Mouse (Mus musculus) cerebellum, adult 18-20 months (tissue): ENCODE results near the gene Atp2b2.
"Not testable (repeated sequence)": the region's sequence is repeated elsewhere in the genome, so short reads cannot be mapped to it uniquely, and the experiment has no call there.

Source experiments
- DNase-seq, 2 experiments: peaks; one replicate each; pipeline ENCODE4 v3.0.0; 2021

Gene Atp2b2

DNA sequence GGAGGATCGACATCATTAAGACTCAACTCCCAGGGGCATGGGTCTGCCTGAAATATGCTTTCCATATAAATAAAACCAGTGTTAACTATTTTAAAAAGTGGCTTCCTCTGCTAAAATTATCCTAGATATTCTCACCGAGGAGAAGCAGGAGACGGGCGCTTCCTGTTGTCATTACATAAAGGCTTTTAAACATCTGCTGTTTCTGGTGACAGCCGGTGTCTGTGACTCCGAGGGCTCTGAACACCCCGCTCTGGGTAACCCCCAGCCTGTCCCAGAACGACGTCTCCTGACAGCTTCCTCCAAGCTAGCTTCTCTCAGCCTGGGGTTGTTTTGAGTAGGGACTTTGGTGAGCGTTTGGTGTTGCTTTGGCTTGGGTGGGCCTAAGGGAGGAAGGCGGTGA, 273.6 kb downstream of the Atp2b2 start:
- DNase-seq = no peak

DNA sequence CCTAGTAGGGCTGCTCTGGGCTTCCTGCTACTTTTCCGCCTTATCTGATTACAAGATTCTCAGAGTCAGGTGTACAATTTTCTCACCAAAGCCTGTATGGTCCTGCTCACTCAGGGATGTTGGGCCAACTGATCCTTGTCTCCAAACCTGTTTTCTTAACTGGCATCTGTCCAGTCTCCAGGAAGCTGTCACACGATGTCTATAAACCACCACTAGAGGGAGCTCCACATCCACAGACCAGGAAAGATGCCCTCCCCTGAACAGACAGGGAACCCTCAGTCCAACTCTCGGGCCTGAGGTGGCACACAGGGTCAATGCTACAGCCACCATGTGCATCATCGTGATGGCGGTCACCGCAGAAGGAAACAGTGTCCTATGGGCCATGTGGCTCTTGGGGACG, 280.8 kb downstream of the Atp2b2 start:
- DNase-seq = peak; percentile 71 to 74

DNA sequence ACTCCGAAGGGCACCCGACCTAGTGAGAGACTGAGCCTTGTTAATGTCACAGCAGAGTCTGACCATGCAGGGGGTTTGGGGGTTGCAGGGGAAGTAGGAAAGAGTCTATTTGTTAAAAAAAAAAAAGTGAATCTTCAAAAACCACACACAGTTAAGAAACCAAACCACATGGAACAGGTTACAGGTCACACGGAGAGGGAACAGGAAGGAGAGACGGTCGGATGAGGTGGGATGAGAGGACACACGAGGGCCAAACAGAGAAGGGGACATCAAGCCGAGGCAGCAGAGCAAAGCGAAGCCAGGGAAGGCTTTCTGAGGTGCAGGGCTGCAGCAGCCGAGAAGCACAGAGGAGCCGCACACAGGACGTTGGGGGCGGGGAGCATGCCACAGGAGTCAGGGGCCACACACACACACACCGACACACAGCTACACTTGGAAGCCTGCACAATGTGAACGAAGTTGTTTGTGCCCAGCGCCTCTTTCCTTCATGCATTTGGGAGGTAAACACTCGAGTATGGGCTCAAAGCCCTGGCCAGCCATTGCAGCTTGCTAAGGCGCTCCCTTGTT, 293.2 kb downstream of the Atp2b2 start:
- no peak for DNase-seq

DNA sequence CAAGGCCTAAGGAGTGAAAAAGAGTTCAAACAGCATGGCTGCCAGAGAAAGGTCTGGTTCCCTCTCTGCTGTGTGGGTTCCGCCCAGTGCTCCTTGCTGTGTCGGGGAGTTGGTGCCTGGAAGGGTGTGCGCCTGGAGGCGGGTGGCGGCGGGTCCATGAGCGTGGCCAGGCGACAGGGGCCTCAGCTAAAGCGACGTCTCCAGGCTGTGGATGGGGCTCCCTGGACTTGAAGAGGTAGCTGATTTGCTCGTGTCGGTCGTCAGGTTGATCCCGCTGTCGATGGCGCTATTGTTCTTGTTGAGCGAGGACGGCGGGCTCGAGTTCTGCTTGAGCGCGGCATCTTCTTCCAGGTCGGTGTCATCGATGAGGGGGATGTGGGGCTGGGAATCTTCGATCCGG, 294.1 kb downstream of the Atp2b2 start:
- no peak for DNase-seq

DNA sequence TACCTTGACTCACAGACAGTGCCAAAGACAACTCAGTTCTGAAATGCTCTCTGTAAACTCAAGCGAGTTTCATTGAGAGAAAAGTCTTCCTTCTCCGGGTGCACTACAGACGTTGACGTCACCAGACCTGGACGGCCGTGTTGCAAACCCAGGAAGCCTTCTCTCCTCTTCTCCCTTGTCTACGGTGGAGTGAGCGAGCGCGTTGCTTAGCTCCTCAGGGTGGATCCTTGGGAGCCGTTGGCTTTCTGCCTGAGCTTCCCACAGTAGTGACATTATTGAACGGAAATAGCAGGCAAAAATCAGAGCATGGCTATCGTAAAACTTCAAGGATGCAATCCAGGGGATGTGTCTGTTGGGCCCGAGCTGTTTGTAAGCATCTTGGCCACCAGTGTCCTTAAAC, 295.1 kb downstream of the Atp2b2 start:
- DNase-seq = no peak

DNA sequence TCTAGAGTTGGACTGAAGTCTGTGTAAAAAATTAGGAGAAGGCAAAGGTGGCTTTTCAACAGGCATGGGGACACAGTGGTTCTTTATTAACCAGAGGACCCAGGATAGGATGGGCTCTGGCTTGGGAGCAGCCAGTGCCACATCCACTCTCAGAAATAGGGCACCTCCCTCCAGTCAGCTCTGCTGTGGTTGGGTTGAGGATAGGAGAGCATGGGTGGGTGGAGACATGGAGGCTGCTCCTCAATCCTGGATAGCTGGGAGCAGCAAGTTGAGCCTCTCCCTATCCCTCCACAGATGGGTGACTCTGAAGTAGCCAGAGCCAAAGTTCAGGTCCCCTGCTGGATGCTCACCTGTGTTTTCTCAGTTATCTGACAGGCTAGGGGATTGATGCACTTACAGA, 297.3 kb downstream of the Atp2b2 start:
- DNase-seq = no peak

DNA sequence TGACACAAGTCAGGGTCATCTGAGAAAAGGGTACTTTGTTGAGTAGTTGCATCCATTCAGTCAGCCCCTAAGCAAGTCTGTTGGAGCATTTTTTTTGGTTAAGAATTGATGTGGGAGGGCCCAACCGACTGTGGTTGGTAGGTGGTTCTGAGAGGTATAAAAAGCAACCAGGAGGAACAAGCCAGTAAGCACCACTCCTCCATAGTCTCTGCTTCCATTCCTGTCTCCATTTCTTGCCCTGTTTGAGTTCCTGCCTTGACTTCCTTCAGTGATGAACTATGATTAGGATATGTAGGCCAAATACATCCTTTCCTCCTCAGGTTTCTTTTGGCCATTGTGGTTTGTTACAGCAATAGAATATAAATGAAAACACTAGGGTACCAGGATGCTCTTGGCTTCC, 299.3 kb downstream of the Atp2b2 start:
- DNase-seq = no peak

DNA sequence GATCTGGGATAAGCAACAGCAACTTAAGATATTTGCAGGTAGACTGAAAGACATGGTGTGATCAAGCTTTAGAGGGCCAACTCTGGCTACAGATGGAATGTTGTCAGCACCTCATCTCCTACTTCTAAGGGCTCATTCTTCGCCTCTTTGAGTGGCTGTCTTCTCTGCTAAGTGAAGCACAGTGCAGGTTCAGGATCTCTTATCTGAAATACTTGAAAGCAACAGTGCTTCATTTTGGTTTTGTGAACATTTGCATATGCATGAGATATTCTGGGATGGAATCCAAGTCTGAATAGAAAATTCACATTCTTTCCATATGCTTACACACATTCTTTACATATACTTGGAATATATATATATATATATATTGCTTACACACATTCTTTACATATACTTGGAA, 300.1 kb downstream of the Atp2b2 start:
- no peak for DNase-seq

DNA sequence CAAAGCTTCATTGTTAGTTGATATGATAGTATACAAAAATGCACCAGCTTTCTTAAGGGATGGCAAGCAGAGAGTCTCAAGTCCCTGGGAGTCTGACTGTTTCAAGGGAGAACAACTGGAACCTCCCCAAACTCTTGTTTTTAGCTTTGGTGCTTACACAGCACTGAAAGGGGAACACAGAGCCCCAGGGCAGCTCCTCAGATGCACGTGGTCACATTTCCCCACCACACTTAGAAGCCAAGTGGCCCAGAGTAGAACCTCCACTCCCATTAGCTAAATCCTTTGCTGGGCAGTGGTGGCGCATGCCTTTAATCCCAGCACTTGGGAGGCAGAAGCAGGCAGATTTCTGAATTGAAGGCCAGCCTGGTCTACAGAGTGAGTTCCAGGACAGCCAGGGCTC, 301.0 kb downstream of the Atp2b2 start:
- no peak for DNase-seq

DNA sequence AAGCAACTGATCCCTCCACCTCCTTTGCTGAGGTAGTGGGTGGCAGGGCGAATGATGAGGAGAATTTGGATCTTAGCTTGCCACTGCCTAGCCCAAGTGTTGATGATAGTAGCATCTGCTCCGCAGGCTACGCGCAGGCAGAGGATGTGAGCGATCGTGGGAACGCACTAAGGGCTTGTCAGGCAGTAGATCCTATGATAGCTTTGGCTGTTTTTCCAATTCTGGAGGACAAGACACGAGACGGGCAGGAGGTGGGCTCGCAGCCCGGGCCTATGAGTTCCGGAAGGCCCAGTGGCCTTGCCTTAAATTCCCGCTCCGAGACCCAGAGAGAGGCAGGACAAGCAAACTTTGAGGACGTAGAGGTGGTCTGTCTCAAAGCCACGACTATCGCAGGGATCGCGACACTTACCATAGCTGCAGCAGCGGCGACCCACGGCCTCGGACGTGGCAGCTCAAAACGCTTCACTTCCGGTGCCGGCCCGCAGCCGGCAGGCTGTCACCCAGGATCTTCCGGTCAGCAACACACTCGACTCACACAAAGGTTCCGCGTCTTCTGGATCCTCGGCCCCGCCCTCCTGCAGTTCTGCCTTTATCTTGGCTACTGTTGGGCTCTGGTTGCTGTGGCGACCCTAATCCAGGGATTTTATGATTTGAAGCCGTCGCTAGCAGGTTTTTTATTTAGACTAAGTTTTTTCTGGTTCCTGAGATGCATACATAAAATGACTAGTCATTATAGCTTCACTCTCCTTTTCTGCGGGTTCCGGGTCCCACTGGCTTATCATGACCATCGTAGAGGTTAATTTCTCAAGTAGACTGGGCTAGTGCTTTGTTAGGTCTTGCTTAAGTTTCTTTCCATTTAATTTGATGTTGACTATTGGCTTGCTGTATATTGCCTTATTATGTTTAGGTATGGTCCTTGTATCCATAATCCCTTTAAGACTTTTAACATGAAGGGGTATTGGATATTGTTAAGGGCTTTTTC, 301.9 kb downstream of the Atp2b2 start, which contains the start of gene Sec13:
Gene Sec13 (minus strand): TSS at position 508 of the 982 bp plus-strand sequence.
- peak; percentile 77 to 88 for DNase-seq

DNA sequence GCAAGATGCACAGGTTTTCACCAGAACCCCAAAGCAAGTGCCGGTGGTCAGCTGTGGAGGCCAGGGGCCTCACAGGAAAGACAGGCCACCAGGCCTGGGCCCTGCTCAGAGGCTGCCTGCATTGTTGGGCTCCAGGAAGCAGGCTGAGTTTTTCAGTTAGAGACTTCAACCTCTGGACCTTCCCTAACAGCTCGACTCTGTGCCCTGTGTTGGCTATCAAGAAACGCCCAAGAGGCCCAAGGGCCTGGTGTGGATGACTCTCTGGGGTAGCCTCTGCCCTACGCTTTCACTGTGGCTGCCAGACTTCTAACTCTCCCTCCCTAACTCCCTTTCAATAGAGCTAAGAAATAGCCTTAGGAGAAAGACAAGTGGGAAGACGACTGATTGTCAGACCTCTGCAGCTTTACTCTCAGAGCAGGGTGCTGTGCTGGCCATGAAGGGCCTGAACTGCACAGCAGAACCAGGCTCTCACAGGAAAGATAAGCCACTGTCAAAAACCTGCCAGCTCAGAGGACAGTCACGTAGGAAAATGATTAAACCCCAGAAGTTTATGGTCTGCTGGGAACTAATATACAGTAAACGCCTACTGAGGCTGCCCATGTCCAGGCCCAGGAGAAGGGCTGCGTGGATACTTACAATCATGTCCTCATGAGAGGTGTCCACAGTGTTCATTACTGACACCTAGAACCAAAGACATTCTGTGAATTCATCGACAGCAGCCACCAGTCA, 304.9 kb downstream of the Atp2b2 start:
- no peak for DNase-seq

DNA sequence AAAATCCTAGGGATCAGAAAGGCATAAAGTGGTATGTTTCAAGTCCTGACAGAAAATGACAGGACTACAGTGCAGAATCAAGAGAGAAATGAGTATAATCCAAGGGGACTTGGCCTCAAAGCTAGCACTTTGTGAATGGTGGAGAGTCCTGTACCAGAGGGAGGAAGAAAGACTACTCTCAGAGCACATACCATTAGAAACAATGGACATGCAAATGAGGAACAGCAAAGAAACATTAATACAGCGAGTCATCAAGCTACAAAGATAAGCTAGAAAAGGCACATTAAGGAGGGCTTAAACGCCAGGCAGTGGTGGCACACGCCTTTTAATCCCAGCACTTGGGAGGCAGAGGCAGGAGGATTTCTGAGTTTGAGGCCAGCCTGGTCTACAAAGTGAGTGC, 311.1 kb downstream of the Atp2b2 start:
- no peak for DNase-seq

DNA sequence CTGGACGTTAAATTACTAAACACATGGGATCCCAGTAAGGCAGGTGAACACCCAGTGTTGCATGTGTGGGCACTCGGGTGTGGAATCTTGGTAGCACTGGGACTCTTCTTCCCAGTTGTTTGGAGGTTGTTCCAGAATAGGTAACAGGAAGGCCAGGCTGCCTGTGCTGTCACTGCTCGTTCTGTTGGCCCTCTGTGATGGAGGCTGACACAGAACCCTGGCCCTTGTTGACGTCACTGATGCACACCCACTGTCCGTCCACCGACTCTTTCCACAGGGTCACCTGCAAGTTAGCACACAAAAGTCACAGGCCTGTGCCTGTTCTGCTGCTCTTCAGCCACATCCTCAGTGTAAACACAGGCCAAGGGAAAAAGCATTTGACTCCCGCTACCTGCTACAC, 314.2 kb downstream of the Atp2b2 start:
- DNase-seq = no peak

DNA sequence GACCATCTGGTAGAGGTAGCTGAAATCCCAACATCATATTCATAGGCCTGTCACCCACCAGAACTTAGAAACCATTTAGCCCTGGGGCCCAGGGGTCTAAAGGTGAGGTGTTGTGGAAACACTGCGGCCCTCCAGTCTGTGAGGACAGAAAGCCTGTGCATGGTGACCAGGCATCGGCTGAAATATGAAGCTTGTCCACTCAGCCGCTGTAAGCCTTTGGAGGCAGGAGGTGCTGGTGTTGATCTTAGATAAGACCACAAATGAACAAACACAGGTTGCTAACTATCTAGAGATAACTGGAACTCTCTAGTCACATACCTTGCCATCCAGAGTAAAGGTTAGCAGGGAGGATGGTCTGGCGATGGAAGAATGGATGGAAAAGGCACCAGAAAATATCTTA, 321.4 kb downstream of the Atp2b2 start:
- DNase-seq = no peak

DNA sequence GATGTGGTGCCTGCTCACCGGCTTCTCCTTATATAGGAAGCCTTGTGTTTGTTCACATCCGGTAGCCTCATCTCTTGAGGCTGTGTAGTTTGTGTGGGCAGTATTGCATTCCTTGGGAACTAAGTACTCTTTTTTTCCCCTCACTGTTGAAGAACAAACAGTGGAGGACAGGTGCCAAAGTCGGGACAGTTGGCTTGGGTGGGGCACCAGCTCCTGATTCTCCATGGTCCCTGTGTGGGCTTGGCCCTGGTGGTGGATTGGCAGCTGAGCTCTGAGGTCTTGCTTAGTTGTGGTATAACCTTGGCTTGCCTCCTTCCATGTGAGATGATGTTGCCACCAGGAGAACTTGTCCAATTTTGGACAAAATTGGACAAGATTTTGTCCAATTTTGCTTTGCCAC, 322.5 kb downstream of the Atp2b2 start, which contains the start of gene Ghrl:
Gene Ghrl (minus strand): TSS at position 3 of the 400 bp plus-strand sequence.
- no peak for DNase-seq

DNA sequence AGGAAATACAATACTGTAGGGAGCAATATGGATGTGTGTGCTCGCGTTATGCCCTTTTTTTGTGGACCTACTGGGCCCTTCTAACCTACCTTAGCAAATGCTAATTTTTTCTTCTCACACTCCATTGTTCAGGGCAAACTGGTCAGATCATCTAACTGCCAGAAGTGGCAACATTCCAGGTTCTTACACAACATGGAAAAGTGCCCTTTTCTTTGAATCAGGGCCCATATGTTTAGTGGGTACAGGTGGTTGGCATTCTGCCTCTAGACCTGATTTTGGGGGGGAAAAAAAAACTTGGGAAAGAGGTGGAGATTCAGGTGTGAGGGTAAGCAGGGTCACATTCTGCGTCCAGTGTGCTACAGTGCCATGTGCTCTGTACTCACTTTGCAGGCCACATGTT, 324.9 kb downstream of the Atp2b2 start:
- peak; percentile 53 to 58 for DNase-seq

DNA sequence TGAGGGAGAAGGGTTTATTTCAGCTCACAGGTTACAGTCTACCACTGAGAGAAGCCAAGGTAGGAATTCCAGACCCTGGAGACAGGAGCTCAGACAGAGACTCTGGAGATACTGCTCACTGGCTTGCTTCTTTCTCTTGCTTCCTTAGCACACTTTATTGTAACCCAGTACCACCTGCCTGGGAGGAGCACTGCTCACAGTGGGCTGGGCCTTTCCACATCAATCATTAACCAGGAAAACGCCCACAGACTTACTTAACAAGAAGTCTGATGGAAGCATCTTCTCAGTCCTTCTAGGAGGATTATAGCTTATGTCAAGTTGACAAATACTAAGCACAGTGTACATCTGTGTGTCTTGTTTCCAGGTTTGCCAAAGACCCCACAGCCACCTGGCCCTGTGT, 327.6 kb downstream of the Atp2b2 start:
- no peak for DNase-seq

DNA sequence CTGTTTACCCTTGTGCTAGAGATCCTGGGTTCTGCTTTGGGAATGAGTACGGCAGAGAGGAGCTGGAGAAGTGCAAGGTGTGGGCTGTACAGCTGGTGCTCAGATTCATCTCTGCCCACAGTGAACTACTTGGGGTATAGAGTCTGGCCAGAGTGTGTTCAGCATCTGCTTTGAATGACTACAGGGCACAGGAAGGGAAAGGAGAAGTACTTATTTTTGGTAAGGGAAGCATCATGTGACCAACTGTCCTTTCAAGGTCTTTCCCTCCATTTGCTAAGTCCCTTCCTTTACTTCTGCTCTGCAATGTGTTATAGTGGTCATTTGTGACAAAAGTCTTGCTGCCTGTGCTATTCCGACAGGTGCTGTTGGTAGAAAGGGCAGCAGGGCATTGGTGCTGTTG, 328.1 kb downstream of the Atp2b2 start:
- DNase-seq = no peak

DNA sequence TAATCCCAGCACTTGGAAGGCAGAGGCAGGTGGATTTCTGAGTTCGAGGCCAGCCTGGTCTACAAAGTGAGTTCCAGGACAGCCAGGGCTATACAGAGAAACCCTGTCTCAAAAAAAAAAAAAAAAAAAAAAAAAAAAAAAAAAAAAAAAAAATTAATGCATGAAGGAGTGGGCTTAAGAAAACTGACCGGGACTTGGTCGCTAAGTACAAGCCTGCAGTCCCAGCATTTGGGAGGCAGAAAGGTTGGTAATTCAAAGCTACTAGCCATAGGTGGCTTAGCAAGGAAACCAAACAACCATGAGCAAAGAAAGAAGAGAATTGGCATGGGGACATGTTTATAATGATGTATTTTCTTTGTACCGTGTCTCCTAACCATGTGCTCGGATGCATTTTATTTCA, 329.0 kb downstream of the Atp2b2 start:
- not testable (repeated sequence) for DNase-seq

DNA sequence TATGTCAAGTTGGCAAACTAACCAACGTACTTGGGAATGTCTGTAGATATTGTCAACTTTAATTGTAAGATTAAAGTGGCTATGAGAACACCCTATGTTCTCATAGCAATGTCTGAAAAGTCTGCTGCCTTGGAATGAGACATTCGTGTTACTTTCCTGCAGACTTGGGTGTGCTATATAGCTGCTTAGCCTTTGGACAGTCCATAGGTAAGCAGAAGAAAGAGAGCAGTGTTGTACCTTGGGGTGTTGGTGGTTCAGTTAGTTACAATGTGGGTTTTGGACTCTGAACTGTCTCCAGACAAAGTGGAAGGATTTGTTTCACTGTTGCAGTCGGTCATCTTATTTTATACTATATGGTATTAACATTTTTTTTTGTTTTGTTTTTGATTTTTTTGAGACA, 329.7 kb downstream of the Atp2b2 start:
- no peak for DNase-seq

DNA sequence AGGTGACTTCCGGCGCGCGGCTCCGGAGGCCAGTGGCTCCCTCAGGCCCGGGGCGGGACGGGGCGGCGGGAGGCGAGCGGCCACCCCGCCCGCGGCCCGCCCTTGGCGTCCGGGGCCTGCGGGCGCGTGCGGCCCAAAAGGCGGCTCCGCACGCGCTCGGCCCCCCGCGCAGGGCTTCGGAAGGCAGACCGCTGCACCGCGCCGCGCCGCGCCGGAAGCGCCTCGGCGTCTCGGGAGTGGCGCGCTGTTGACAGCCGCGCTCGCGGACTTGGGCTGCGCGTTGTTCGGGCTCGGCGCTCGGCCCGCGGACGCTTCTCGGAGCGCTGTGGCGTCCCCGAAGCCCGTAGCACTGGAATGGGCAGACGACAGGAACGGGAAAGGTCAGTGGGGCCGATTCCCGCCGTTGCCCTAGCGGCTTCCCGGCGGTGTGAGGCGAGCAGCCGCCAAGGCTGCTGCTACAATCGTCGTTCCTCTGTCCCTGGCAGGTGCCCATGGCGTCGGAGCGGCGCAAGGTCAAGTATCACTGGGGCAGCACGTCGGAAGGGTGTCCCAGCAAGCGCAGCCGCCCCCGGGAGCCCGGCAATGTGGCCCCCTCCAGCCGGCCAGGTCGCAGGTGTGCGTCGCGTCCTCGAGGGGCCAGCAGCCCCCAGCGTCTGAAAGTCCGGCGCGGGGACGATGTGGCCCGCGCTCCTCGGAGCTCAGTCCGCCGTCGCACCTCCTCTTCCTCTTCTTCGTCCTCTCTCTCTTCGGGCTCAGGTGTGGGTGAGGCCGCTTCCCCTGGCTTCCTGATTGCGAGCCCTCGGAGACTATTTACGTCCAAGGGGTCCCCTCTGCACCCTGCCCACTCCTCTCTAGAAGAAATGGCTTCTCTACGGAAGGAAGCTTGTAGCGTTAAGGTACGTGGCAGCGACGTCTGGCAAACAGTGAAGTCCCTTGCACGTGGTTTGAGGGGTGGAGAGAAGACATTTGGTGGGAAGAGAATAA, 344.9 kb downstream of the Atp2b2 start:
- DNase-seq = peak in 1 of 2 experiments; percentile 34

DNA sequence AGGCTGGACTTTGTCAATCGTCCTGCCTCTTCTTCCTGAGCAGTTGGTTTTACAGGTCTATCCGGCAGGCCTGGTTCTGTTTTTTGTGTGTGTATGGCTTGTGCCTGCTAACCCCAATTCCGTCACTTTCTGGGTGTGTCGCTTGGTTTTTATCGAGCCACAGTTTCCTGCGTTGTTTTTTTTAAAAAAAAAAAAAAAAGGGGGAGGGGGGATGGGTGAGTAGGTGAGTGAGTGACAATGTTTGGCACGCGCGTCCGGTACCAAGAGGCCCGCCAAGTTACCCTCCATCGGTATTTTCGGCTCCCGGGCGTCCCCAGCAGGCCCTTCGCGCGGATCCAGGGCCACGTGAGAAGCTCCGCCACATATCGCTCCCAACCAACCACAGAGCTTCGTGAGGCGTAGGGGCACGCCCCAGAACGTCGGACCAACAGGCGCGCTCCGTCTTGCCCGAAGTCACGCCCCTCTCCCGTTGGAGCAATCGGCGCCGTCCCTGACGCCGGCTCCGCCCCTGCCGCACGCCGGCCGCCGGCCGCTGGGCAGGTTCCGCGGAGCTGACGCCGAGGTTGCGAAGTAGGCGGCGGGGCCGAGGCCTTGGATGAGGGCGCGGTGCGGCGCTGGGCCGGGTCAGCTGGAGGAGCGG, 345.7 kb downstream of the Atp2b2 start, which contains the start of gene Tatdn2:
Gene Tatdn2 (plus strand): TSS at position 469 of the 640 bp plus-strand sequence.
- peak; percentile 95 to 98 for DNase-seq
